Mouse (Mus musculus) forebrain, embryonic 15.5 days (tissue): Measurements from ENCODE around the gene Hs6st3. TPM values are rescaled to one million over a fixed set of nuclear protein-coding genes. Genes with fewer than 3 reads are reported as not detected.
A peak's percentile ranks its signal among the peaks of the same experiment; 100 is the strongest.

Source experiments
- ATAC-seq: fragments of 200-750 bp; cut with Nextera tagmentation; replicated peaks from 2 replicates; pipeline ENCODE4 v1.8.0; 2017; ENCODE audit warnings: mild to moderate bottlenecking, moderate TSS enrichment, moderate library complexity
- H3K27ac ChIP-seq: fragments of 300-500 bp; sonication (generic); replicated peaks from 2 replicates; pipeline ENCODE4 v1.5.1; 2015; ENCODE audit warnings: mild to moderate bottlenecking, inconsistent platforms
- H3K27me3 ChIP-seq: fragments of 300-500 bp; sonication (generic); 2 replicates; pipeline ENCODE4 v1.6.1; 2015; ENCODE audit warnings: inconsistent platforms
- H3K36me3 ChIP-seq: fragments of 300-500 bp; sonication (generic); 2 replicates; pipeline ENCODE4 v1.6.1; 2015; ENCODE audit warnings: mild to moderate bottlenecking, inconsistent platforms
- H3K4me1 ChIP-seq: fragments of 300-500 bp; sonication (generic); 2 replicates; pipeline ENCODE4 v1.6.1; 2015; ENCODE audit warnings: inconsistent platforms
- H3K4me2 ChIP-seq: fragments of 300-500 bp; sonication (generic); replicated peaks from 2 replicates; pipeline ENCODE4 v1.6.1; 2015; ENCODE audit warnings: mild to moderate bottlenecking, inconsistent platforms
- H3K4me3 ChIP-seq: fragments of 300-500 bp; sonication (generic); 2 replicates; pipeline ENCODE4 v1.5.1; 2015; ENCODE audit warnings: mild to moderate bottlenecking, inconsistent platforms
- H3K9ac ChIP-seq: fragments of 300-500 bp; sonication (generic); replicated peaks from 2 replicates; pipeline ENCODE4 v1.6.1; 2015; ENCODE audit warnings: mild to moderate bottlenecking, inconsistent platforms
- H3K9me3 ChIP-seq: fragments of 300-500 bp; sonication (generic); 2 replicates; pipeline ENCODE4 v1.6.1; 2016; ENCODE audit warnings: inconsistent platforms
- WGBS: fragments of 180-500 bp; shearing (Covaris S2); methylation state at CpG from one replicate; pipeline ENCODE4 v1.1.7; 2015; ENCODE audit warnings: mixed read lengths; 5-methylcytosine and 5-hydroxymethylcytosine counted together
- polyA plus RNA-seq: library from polyadenylated mRNA; unstranded; fragments of >200 nt; fragmentation: Nextera tagmentation; extraction: Ambion mirVana; gene quantifications from 2 replicates; pipeline ENCODE4 v1.2.1, GENCODE M21; 2015

Hs6st3 gene
- polyA plus RNA-seq, 1 experiment from 2014 or later = 1.4 TPM

- Histone ChIP-seq H3K4me3 (no peak overlapping the region), H3K27ac (no peak overlapping the region), H3K4me1 (peaks cover 11% of the 10 kb centered on the region; the same call in 1 of the 2 replicates), H3K27me3 (no peaks in the 10 kb centered on the region), H3K9me3 (no peaks in the 10 kb centered on the region), H3K4me2 (no peak overlapping the region), H3K36me3 (no peaks in the 10 kb centered on the region), H3K9ac (no peak overlapping the region)
- ATAC-seq = 0 out of 2 replicates have a peak, but pooled peaks have one; percentile 29
- 62% methylated on average over 5 of the region's 5 CpGs for WGBS
Observed at GRCm38 (mm10) chr14:119466899-119467588, 328.9 kb downstream of the Hs6st3 start.

GRCm38 (mm10) chr14:119476582-119476981 lies 338.4 kb downstream of the Hs6st3 start:
- H3K4me1 ChIP-seq = no peaks in the 10 kb centered on the region
- H3K9ac ChIP-seq = no peak overlapping the region
- no peak overlapping the region for H3K27ac ChIP-seq
- H3K4me3 ChIP-seq = no peak overlapping the region
- H3K9me3 ChIP-seq = no peaks in the 10 kb centered on the region
- no peaks in the 10 kb centered on the region for H3K27me3 ChIP-seq
- no peak for ATAC-seq
- H3K36me3 ChIP-seq = no peaks in the 10 kb centered on the region
- WGBS = 91% methylated on average over 9 of the region's 9 CpGs
- no peak overlapping the region for H3K4me2 ChIP-seq

- ATAC-seq = no peak
- Histone ChIP-seq H3K9me3 (no peaks in the 10 kb centered on the region), H3K36me3 (no peaks in the 10 kb centered on the region), H3K27me3 (no peaks in the 10 kb centered on the region), H3K27ac (no peak overlapping the region), H3K4me1 (no peaks in the 10 kb centered on the region), H3K9ac (no peak overlapping the region), H3K4me3 (no peak overlapping the region), H3K4me2 (no peak overlapping the region)
- WGBS = 84% methylated on average over 4 of the region's 4 CpGs
Observed at GRCm38 (mm10) chr14:119477836-119478235, 339.7 kb downstream of the Hs6st3 start.

GRCm38 (mm10) chr14:119488978-119489703 lies 351.0 kb downstream of the Hs6st3 start:
- H3K4me3 ChIP-seq = no peak overlapping the region
- WGBS = 77% methylated on average over 5 of the region's 5 CpGs
- no peaks in the 10 kb centered on the region for H3K36me3 ChIP-seq
- no peak overlapping the region for H3K4me2 ChIP-seq
- H3K9ac ChIP-seq = no peak overlapping the region
- no peak overlapping the region for H3K27ac ChIP-seq
- no peak for ATAC-seq
- no peaks in the 10 kb centered on the region for H3K4me1 ChIP-seq
- H3K9me3 ChIP-seq = no peaks in the 10 kb centered on the region
- no peaks in the 10 kb centered on the region for H3K27me3 ChIP-seq

- Histone ChIP-seq H3K36me3 (no peaks in the 10 kb centered on the region), H3K9ac (no peak overlapping the region), H3K27ac (no peak overlapping the region), H3K27me3 (peaks cover 14% of the 10 kb centered on the region; the same call in 1 of the 2 replicates), H3K4me1 (no peaks in the 10 kb centered on the region), H3K9me3 (no peaks in the 10 kb centered on the region), H3K4me3 (no peak overlapping the region), H3K4me2 (no peak overlapping the region)
- WGBS = 68% methylated on average over 5 of the region's 5 CpGs
- ATAC-seq = no peak
Observed at GRCm38 (mm10) chr14:119520632-119521031, 382.5 kb downstream of the Hs6st3 start.

GRCm38 (mm10) chr14:119521056-119521455 lies 382.9 kb downstream of the Hs6st3 start:
- no peaks in the 10 kb centered on the region for H3K9me3 ChIP-seq
- no peaks in the 10 kb centered on the region for H3K4me1 ChIP-seq
- H3K9ac ChIP-seq = no peak overlapping the region
- WGBS = 88% methylated on average over 1 of the region's 1 CpGs
- H3K36me3 ChIP-seq = no peaks in the 10 kb centered on the region
- H3K27ac ChIP-seq = no peak overlapping the region
- H3K4me2 ChIP-seq = no peak overlapping the region
- ATAC-seq = no peak
- no peak overlapping the region for H3K4me3 ChIP-seq
- H3K27me3 ChIP-seq = peaks cover 11% of the 10 kb centered on the region; the same call in 1 of the 2 replicates

- no peak overlapping the region for H3K9ac ChIP-seq
- H3K4me2 ChIP-seq = no peak overlapping the region
- 71% methylated on average over 13 of the region's 13 CpGs for WGBS
- no peak overlapping the region for H3K27ac ChIP-seq
- ATAC-seq = no peak
- no peak overlapping the region for H3K4me3 ChIP-seq
- no peaks in the 10 kb centered on the region for H3K36me3 ChIP-seq
- no peaks in the 10 kb centered on the region for H3K9me3 ChIP-seq
- no peaks in the 10 kb centered on the region for H3K27me3 ChIP-seq
- no peaks in the 10 kb centered on the region for H3K4me1 ChIP-seq
Observed at GRCm38 (mm10) chr14:119532889-119533546, 394.9 kb downstream of the Hs6st3 start.

- Histone ChIP-seq H3K4me3 (no peak overlapping the region), H3K36me3 (no peaks in the 10 kb centered on the region), H3K4me1 (no peaks in the 10 kb centered on the region), H3K27ac (no peak overlapping the region), H3K4me2 (no peak overlapping the region), H3K27me3 (no peaks in the 10 kb centered on the region), H3K9ac (no peak overlapping the region), H3K9me3 (no peaks in the 10 kb centered on the region)
- no peak for ATAC-seq
- 88% methylated on average over 5 of the region's 5 CpGs for WGBS
Observed at GRCm38 (mm10) chr14:119540505-119540904, 402.4 kb downstream of the Hs6st3 start.

- Histone ChIP-seq H3K27ac (no peak overlapping the region), H3K4me3 (no peak overlapping the region), H3K4me1 (no peaks in the 10 kb centered on the region), H3K9ac (no peak overlapping the region), H3K36me3 (no peaks in the 10 kb centered on the region), H3K9me3 (no peaks in the 10 kb centered on the region), H3K27me3 (no peaks in the 10 kb centered on the region), H3K4me2 (no peak overlapping the region)
- 84% methylated on average over 3 of the region's 3 CpGs for WGBS
- ATAC-seq = no peak
Observed at GRCm38 (mm10) chr14:119544596-119544995, 406.5 kb downstream of the Hs6st3 start.

GRCm38 (mm10) chr14:119558356-119558755 lies 420.2 kb downstream of the Hs6st3 start:
- 84% methylated on average over 4 of the region's 4 CpGs for WGBS
- Histone ChIP-seq H3K4me1 (no peaks in the 10 kb centered on the region), H3K27ac (no peak overlapping the region), H3K4me2 (no peak overlapping the region), H3K27me3 (no peaks in the 10 kb centered on the region), H3K9ac (no peak overlapping the region), H3K9me3 (no peaks in the 10 kb centered on the region), H3K36me3 (no peaks in the 10 kb centered on the region), H3K4me3 (no peak overlapping the region)
- ATAC-seq = no peak

- H3K4me3 ChIP-seq = no peak overlapping the region
- WGBS = 50% methylated on average over 10 of the region's 10 CpGs
- H3K36me3 ChIP-seq = no peaks in the 10 kb centered on the region
- no peaks in the 10 kb centered on the region for H3K4me1 ChIP-seq
- no peak overlapping the region for H3K4me2 ChIP-seq
- H3K27me3 ChIP-seq = no peaks in the 10 kb centered on the region
- no peak overlapping the region for H3K9ac ChIP-seq
- no peak for ATAC-seq
- no peak overlapping the region for H3K27ac ChIP-seq
- H3K9me3 ChIP-seq = no peaks in the 10 kb centered on the region
Observed at GRCm38 (mm10) chr14:119582039-119582508, 443.9 kb downstream of the Hs6st3 start.

- ATAC-seq = no peak
Observed at GRCm38 (mm10) chr14:119585069-119585468, 446.9 kb downstream of the Hs6st3 start.

More at GRCm38 (mm10) chr14:119585069-119585468, 446.9 kb downstream of the Hs6st3 start:
- Histone ChIP-seq H3K4me2 (no peak overlapping the region), H3K4me1 (no peaks in the 10 kb centered on the region), H3K9me3 (no peaks in the 10 kb centered on the region), H3K36me3 (no peaks in the 10 kb centered on the region), H3K27ac (no peak overlapping the region), H3K4me3 (no peak overlapping the region), H3K27me3 (no peaks in the 10 kb centered on the region), H3K9ac (no peak overlapping the region)
- 89% methylated on average over 4 of the region's 4 CpGs for WGBS
